Mouse (Mus musculus): ENCODE data around the gene Bet1l.
A peak's percentile ranks its signal among the peaks of the same experiment; 100 is the strongest.

Gene Bet1l

GRCm38 (mm10) chr7:140834968-140835757 is 22.2 kb downstream of the Bet1l start, which contains the start of gene Urah:
Gene Urah, plus strand, starts transcription at chr7:140835018.
- no peak for DNase-seq (ENCODE audit: extremely low read depth, insufficient read length, low spot score)

DNA sequence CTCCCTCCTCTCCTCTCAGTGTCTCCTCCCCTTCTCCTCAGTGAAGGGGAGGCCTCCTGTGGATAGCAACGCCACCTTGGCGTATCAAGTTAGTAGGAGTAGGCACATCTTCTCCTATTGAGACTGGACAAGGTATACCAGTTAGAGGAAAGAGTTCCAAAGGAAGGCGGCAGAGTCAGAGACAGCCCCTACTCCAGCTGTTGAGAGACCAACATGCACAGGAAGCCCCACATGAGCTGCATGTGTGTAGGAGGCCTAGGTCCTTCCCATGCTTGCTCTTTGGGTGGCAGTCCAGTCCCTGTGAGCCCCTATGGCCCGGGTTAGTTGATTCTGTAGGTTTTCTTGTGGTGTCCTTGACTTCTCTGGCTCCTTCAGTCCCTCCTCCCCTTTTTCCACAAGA is 24.0 kb downstream of the Bet1l start:
- no peak for DNase-seq (ENCODE audit: extremely low read depth, insufficient read length, low spot score)

DNA sequence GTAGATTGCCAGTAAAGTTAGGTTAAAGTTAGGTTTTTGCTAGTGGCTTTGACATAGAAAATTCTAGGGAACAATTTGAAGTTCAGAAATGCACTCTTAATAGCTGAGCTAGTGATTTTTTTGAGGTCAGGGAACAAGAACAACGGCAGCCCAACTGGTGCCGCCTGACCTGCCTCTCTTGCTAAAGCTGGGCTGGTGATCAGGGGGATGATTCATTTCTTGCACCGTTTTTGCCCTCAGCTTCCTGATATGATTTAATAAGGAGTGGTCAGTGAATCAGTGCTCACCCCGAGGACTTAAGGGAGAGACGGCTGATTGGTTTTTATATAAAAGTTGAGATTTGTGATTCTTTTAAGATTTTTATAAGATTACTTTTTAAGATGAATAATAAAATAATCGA is 25.9 kb downstream of the Bet1l start:
- no peak for DNase-seq (ENCODE audit: extremely low read depth, insufficient read length, low spot score)

DNA sequence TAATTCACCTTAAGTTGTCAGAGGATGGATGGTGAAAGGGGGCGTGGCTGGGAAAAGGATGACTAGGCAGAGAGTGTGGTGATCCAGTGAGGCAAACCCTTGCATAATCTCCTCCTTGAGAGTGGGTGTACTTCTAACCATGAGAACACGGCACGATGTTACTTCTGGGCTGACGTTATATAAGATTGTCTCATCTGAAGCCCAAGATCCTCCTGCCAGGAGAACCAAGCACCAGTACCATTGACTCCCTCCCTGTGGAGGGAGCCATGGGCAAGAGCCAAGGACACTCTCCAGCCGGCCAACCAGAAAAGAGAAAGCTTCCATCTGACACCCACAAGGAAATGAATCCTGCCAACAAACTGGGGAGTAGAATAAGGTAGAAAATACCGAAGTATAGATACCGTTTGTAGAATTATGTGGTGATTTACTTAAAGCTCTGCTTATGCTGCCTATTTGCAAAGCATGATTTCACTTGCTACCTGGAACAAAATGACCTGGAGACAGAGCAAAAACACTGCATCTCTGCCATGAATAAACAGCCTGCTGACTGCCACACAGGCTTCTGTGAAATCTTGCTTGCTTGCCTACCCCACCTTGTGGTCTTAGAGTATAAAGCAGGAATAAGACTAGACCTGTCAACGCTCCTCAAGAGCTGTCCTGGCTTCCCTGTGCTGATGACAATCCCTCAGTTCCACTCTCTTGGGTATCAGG is 29.1 kb downstream of the Bet1l start:
- DNase-seq (ENCODE audit: extremely low read depth, insufficient read length, low spot score) = peak; percentile 35

DNA sequence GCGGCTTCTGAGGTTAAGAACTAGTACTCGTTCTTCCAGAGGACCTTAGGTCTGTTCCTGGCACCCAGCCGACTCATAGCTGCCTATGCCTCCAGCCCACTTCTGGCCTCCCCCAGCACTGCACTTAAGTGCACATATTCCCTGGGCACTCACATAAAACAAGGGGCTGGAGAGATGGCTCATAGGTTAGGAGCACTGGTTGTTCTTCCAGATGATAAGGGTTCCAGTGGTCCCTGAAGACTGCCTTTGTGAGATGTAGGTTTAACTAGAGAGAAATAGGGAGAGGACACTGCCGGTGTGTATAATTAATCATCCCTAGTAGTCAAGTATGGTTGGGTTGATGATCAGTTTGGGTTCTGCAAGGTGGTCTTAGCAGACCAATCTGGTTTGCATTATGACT is 34.6 kb downstream of the Bet1l start:
- no peak for DNase-seq (ENCODE audit: extremely low read depth, insufficient read length, low spot score)

DNA sequence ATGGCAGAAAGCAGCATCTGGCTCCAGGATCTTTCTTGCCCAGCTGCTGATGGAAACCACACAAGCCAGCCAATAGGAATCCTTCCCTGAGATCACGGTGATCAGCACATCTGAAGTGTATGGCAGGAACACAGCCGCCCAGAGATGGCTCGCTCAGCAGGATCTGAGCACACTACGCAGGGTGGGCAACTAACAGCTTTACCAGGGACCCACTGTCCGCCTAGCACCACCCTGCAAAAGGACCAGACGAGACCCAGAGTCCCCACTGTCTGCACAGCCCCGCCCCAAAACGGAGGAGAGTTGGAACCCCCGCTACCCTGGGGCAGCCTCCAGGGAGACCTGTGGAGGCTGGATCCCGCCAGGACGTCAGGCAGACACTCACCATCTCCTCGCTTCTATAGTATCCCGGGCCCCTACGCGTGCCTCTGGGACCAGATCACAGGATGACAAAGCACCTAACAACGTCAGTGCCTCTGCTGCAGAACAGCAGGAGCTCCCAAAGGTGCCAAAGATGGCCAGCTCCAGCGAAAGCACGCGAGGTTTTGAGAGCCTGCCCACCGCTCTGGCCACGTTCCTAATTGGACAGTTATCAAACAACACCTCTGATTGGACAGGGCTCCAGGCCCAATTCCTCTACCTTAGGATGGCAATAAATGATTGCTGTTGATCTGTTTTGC is 35.6 kb downstream of the Bet1l start, which contains the start of gene Zfp941:
TSS of gene Zfp941 (minus strand) at position 526 of the 677 bp plus-strand sequence.
- DNase-seq (ENCODE audit: extremely low read depth, insufficient read length, low spot score) = no peak

- DNase-seq (ENCODE audit: extremely low read depth, insufficient read length, low spot score) = no peak
Observed at GRCm38 (mm10) chr7:140821305-140821652, 36.1 kb downstream of the Bet1l start.

DNA sequence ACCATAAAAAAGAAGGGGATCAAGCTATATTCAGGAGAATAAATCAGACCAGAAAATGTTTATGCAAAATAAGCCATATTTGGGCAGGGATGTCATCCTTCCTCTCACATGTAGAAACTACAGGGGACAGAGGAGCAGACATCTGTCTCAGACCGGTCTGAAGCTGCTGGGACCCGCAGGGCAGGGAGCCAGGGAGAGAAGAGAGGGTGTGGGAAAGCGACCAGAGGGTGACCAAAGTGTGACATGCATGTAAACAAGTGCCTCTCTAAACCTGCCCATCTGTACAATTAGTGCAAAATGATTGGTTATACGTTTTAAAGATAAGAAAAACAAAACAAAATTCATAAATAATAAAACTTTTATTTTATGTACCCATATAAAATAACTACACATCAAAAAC is 37.2 kb downstream of the Bet1l start:
- DNase-seq (ENCODE audit: extremely low read depth, insufficient read length, low spot score) = no peak

DNA sequence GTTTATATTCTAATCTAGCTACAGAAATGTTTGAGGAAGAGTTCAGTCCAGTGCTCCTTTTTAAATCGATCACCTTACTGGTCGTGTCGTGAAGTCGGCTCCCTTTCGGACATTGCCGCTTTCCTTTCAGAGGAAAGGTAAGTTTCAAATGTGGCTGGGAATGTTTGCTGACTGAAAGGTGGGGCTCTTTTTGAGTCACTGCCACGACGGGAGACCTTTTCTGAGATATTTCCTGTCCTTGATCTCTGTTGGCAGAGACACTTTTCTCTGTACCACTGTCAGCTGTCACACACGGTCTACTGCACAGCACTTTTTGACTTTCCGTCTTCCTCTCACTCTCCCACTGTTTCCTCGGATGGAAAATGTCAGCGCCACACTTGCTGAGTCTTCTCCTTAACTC is 44.5 kb downstream of the Bet1l start:
- no peak for DNase-seq (ENCODE audit: extremely low read depth, insufficient read length, low spot score)

GRCm38 (mm10) chr7:140811714-140812113 is 45.7 kb downstream of the Bet1l start:
- no peak for DNase-seq (ENCODE audit: extremely low read depth, insufficient read length, low spot score)

DNA sequence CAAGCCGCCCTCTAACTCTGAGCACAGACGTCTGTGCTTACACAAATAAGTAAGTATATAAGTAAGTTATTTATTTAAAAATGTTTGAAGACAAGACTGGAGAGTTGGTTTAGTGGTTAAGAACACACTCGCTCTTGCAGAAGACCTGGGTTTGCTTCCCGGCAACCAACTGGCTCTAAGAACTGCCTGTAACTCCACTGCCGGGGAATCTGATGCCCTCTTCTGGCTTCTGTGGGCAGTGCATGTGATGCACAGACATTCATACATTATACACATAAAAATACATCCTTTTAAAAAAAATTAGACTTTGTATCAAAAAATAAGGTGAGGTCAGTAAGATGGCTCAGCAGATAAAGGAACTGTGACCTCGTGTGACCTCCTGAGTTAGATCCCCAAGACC is 46.9 kb downstream of the Bet1l start:
- DNase-seq (ENCODE audit: extremely low read depth, insufficient read length, low spot score) = no peak

DNA sequence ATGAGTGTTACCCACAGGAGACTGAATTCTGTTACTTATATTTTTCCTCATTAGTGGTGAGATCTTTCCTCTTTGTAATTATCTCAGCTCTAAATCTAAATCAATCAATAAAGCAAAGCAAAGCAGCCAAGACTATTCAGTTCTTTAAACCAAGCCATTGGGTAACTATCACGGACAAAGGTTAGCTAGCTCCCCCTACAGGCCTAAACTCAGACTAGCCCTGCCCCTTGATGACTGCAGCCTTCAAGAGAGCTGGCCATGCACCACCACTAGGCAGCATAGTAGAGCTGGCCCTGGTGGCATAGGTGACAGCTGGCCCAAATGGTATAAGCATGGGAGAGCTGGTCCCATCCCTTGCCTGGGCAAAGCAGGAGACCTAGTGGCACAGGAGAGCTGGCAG is 51.7 kb downstream of the Bet1l start:
- DNase-seq (ENCODE audit: extremely low read depth, insufficient read length, low spot score) = no peak

Measured in 3134 (cell line).